Mouse (Mus musculus) T-helper 17 cell (primary cell): ENCODE data around the gene Ccdc9.

Experiments
- in situ Hi-C, 2 experiments: fragments of 300-600 bp; cut with MboI, MseI; formaldehyde crosslinking; loops; 1 replicate in 1 of 2; 2 replicates in 1 of 2; pipeline ENCODE4 v1.15.1; 2025; ENCODE audit warnings: high pct_unique_total_duplicates in 2 of 2

The Ccdc9 gene

GRCm38 (mm10) chr7:16286026-16286961 is at the start of gene Ccdc9:
Gene Ccdc9 (minus strand): TSS chr7:16286795.
- in situ Hi-C loops, result no loop called here

GRCm38 (mm10) chr7:16329146-16329545 is 42.6 kb upstream of the Ccdc9 start:
- in situ Hi-C loops, result loop anchor here in 1 of 2 experiments (5.0 kb wide), 2 partner anchors 37 to 53 kb away; no protein-coding TSS in a partner anchor

GRCm38 (mm10) chr7:16326607-16326971 is 40.0 kb upstream of the Ccdc9 start:
- in situ Hi-C loops, result loop anchor here in 1 of 2 experiments (5.0 kb wide), 2 partner anchors 34 to 56 kb away; no protein-coding TSS in a partner anchor

- in situ Hi-C loops, result loop anchor here in 1 of 2 experiments (5.0 kb wide), 2 partner anchors 34 to 56 kb away; no protein-coding TSS in a partner anchor
Observed at GRCm38 (mm10) chr7:16325920-16326606, 39.5 kb upstream of the Ccdc9 start.

- in situ Hi-C loops, result loop anchor here in 1 of 2 experiments (5.0 kb wide), 2 partner anchors 32 to 58 kb away; no protein-coding TSS in a partner anchor
Observed at GRCm38 (mm10) chr7:16324661-16325060, 38.1 kb upstream of the Ccdc9 start.

GRCm38 (mm10) chr7:16320479-16320878 is 33.9 kb upstream of the Ccdc9 start:
- in situ Hi-C loops, result no loop called here

GRCm38 (mm10) chr7:16319216-16319615 is 32.6 kb upstream of the Ccdc9 start:
- in situ Hi-C loops, result no loop called here

GRCm38 (mm10) chr7:16317094-16317493 is 30.5 kb upstream of the Ccdc9 start:
- in situ Hi-C loops, result no loop called here

GRCm38 (mm10) chr7:16315222-16315759 is 28.7 kb upstream of the Ccdc9 start:
- in situ Hi-C loops, result no loop called here

- in situ Hi-C loops, result no loop called here
Observed at GRCm38 (mm10) chr7:16314221-16314775, 27.7 kb upstream of the Ccdc9 start.

- in situ Hi-C loops, result no loop called here
Observed at GRCm38 (mm10) chr7:16313481-16314220, 27.1 kb upstream of the Ccdc9 start.

- in situ Hi-C loops, result no loop called here
Observed at GRCm38 (mm10) chr7:16312672-16313311, 26.2 kb upstream of the Ccdc9 start.

- in situ Hi-C loops, result no loop called here
Observed at GRCm38 (mm10) chr7:16312011-16312671, 25.5 kb upstream of the Ccdc9 start.

- in situ Hi-C loops, result no loop called here
Observed at GRCm38 (mm10) chr7:16311453-16312004, 24.9 kb upstream of the Ccdc9 start.

GRCm38 (mm10) chr7:16310521-16311452 is 24.2 kb upstream of the Ccdc9 start:
- in situ Hi-C loops, result no loop called here

GRCm38 (mm10) chr7:16310020-16310520 is 23.5 kb upstream of the Ccdc9 start:
- in situ Hi-C loops, result no loop called here

- in situ Hi-C loops, result no loop called here
Observed at GRCm38 (mm10) chr7:16309318-16310019, 22.9 kb upstream of the Ccdc9 start.
